Mouse (Mus musculus): Measurements from ENCODE around the gene Rimbp2.

- TF ChIP-seq POLR2A (IDR thresholded peaks at IDR 0.05; ENCODE audit: control insufficient read depth, low read depth, low read length) (no peak), CTCF (IDR thresholded peaks at IDR 0.05; ENCODE audit: control insufficient read depth, insufficient read depth, insufficient replicate concordance, low read depth, low read length) (no peak)
These were observed 214.0 kb downstream of the Rimbp2 start for GRCm38 (mm10) chr5:128739168-128739837.

Data from testis, adult 2 months (tissue).